ENCODE assay signal across 16 mouse cellular contexts in the genomic region with DNA sequence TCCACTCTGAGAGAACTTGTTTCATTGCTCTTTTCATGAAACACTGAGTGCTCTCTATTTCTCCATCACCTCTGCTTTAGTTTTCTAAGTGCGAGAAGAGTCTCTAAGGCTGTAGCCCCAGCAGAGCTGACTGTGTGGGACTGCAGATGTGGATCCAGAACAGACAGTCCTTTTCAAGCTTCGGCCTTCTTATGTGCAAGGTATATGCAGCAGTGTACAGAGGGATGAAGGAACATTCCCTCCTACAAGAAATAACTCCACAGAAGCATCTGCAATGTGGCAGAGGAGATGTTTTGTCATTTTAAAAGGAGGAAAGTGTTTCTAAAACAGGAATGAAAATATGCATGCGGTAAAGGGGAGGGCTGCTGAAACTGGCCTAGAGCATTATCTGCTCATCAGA.
DNase-seq lines count a peak whose midpoint lies in the region.
"Had no signal": no experiment of that assay in that cellular context is flagged by ENCODE, and none has a peak within 500 bp of the region (broad histone marks: within the 10 kb centered on the region; RNA-seq: fewer than 3 reads in every experiment).

No protein-coding gene starts in this region.

- intact Hi-C loops in left cerebral cortex, postnatal 25 days (cut with DNase I) = no loop called here
- intact Hi-C loops in left cerebral cortex, postnatal 10 days (cut with DNase I) = no loop called here

- peak; percentile 10 for DNase-seq in adrenal gland, adult 2 months
- DNase-seq in adrenal gland, postnatal 10 days = no peak
- DNase-seq in frontal cortex, postnatal 36 days (ENCODE audit: low spot score in 2 of 2) = peak; percentile 7
- no peak for DNase-seq in frontal cortex, postnatal 14 days (ENCODE audit: low spot score in 2 of 2)
- peak; percentile 6 to 19 for DNase-seq in left cerebral cortex, postnatal 25 days (ENCODE audit: low spot score in 2 of 2)
- no peak for DNase-seq in left cerebral cortex, postnatal 10 days (ENCODE audit: extremely low spot score in 1 of 2, low spot score in 2 of 2)
- DNase-seq: adrenal gland, postnatal 14 days; cerebellum, adult 11-12 months; cerebellum, adult 8-10 months; cerebellum, postnatal 10 days; cerebellum, postnatal 36 days; embryo, embryonic 11 days; gastrocnemius, postnatal 25 days; heart, adult 2 months; heart, postnatal 14 days; heart, postnatal 4 days had no signal

Comparison
In these comparisons a context has a peak if more than half of its experiments do, and no peak if none do; other contexts are left out.
1. DNase-seq: peak in adrenal gland, adult 2 months (single experiment), frontal cortex, postnatal 36 days (2 of 2) and left cerebral cortex, postnatal 25 days (2 of 2); none in adrenal gland, postnatal 10 days (single experiment), frontal cortex, postnatal 14 days (0 of 2) and left cerebral cortex, postnatal 10 days (0 of 2).